Mouse (Mus musculus) limb, embryonic 12.5 days (tissue): ENCODE results near the gene Gm9117. TPM values are rescaled to one million over a fixed set of nuclear protein-coding genes. Genes with fewer than 3 reads are reported as not detected.
"Not testable (repeated sequence)": the region's sequence is repeated elsewhere in the genome, so short reads cannot be mapped to it uniquely, and the experiment has no call there.

ENCODE experiments used
- ATAC-seq: fragments of 200-750 bp; cut with Nextera tagmentation; 2 replicates; pipeline ENCODE4 v1.8.0; 2017; ENCODE audit warnings: low read depth, moderate TSS enrichment; ENCODE audit not compliant: insufficient number of reproducible peaks, insufficient read depth, low FRiP score, low TSS enrichment
- H3K27ac ChIP-seq: fragments of 300-500 bp; sonication (generic); 2 replicates; pipeline ENCODE4 v1.5.1; 2016; ENCODE audit warnings: mild to moderate bottlenecking, moderate library complexity
- H3K27me3 ChIP-seq: fragments of 300-500 bp; sonication (generic); 2 replicates; pipeline ENCODE4 v1.6.1; 2016; ENCODE audit warnings: mild to moderate bottlenecking, moderate library complexity
- H3K36me3 ChIP-seq: fragments of 300-500 bp; sonication (generic); 2 replicates; pipeline ENCODE4 v1.6.1; 2016; ENCODE audit warnings: mild to moderate bottlenecking, moderate library complexity
- H3K4me1 ChIP-seq: fragments of 300-500 bp; sonication (generic); replicated peaks from 2 replicates; pipeline ENCODE4 v1.6.1; 2016
- H3K4me2 ChIP-seq: fragments of 300-500 bp; sonication (generic); 2 replicates; pipeline ENCODE4 v1.6.1; 2016; ENCODE audit warnings: mild to moderate bottlenecking, moderate library complexity
- H3K4me3 ChIP-seq: fragments of 300-500 bp; sonication (generic); replicated peaks from 2 replicates; pipeline ENCODE4 v1.5.1; 2016; ENCODE audit warnings: mild to moderate bottlenecking
- H3K9ac ChIP-seq: fragments of 300-500 bp; sonication (generic); replicated peaks from 2 replicates; pipeline ENCODE4 v1.6.1; 2016; ENCODE audit warnings: mild to moderate bottlenecking, moderate library complexity
- H3K9me3 ChIP-seq: fragments of 300-500 bp; sonication (generic); 2 replicates; pipeline ENCODE4 v1.6.1; 2016; ENCODE audit warnings: mild to moderate bottlenecking, moderate library complexity
- WGBS: fragments of 180-500 bp; shearing (Covaris S2); methylation state at CpG from one replicate; pipeline ENCODE4 v1.1.7; 2016; 5-methylcytosine and 5-hydroxymethylcytosine counted together
- polyA plus RNA-seq: library from polyadenylated mRNA; unstranded; fragments of >200 nt; fragmentation: Nextera tagmentation; extraction: Ambion mirVana; gene quantifications from 2 replicates; pipeline ENCODE4 v1.2.1, GENCODE M21; 2016

Gm9117 gene
- not detected in 2 replicates for polyA plus RNA-seq

DNA sequence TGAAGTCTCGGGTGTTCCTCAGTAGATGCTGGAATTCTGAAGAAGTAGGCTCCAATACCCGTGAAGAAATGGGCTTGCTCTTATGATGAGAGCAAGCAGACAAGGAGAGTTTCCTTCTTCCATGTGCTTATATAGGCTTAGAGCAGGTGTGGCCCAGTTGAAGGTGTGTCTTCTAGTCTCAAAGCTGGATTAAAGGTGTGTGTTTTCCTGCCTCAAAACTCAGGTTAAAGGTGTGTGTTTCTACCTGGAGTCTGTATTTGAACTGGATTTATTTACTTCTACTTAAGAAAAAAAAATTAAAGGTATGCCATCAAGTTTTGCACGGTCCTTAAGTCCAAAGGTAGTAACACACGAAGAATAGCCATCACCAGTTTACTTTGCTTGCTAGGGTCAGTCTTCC is at the start of gene Gm9117:
TSS of gene Gm9117 (minus strand) at position 101 of the 400 bp plus-strand sequence.
- WGBS: 84% methylated on average over 4 of the region's 4 CpGs
- not testable (repeated sequence) for H3K4me3 ChIP-seq, H3K9me3 ChIP-seq, H3K4me1 ChIP-seq, H3K9ac ChIP-seq, ATAC-seq, H3K27ac ChIP-seq, H3K27me3 ChIP-seq, H3K4me2 ChIP-seq, H3K36me3 ChIP-seq

DNA sequence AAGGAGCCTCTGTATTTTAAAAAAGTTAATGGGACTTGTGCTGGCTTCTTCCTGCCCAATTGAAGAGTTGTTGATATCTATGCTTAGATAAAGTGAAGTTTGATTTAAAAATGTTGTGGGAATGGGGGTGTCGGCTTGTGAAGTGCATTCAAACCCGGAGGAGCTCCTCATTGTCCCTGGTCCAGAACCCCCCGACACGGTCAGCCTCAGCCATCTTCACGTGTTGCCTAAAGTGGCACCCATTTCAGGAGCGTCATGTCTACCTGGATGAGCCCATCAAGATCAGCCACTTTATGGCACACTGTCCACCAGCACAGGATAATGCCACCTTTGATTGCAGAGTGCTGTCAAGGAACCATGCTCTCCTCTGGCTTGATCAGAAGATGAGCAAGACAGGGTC is 25.6 kb upstream of the Gm9117 start:
- H3K27me3 ChIP-seq, H3K4me1 ChIP-seq, ATAC-seq, H3K36me3 ChIP-seq, H3K9ac ChIP-seq, H3K27ac ChIP-seq, H3K9me3 ChIP-seq, H3K4me2 ChIP-seq, H3K4me3 ChIP-seq: not testable (repeated sequence)
- WGBS: 92% methylated on average over 6 of the region's 6 CpGs

- not testable (repeated sequence) for H3K9ac ChIP-seq, H3K4me1 ChIP-seq, H3K27me3 ChIP-seq, H3K36me3 ChIP-seq, H3K9me3 ChIP-seq, H3K4me2 ChIP-seq, ATAC-seq, H3K27ac ChIP-seq, H3K4me3 ChIP-seq
- 73% methylated on average over 3 of the region's 4 CpGs for whole genome bisulfite sequencing
These were observed 17.9 kb upstream of the Gm9117 start, which contains the start of gene Tdpoz5 for GRCm38 (mm10) chr3:93961214-93961613. TSS of gene Tdpoz5 (minus strand) at chr3:93961314.

GRCm38 (mm10) chr3:93938386-93938785 is 5.0 kb downstream of the Gm9117 start:
- not testable (repeated sequence) for ATAC-seq, H3K4me2 ChIP-seq, H3K27me3 ChIP-seq, H3K4me3 ChIP-seq, H3K9me3 ChIP-seq, H3K9ac ChIP-seq, H3K4me1 ChIP-seq, H3K36me3 ChIP-seq, H3K27ac ChIP-seq
- no CpG with 5 or more reads among the region's 3 CpGs for WGBS

Other genes with a start within 250 kb of the Gm9117 start
- not detected in 2 replicates for gene Gm5773, start 170.5 kb downstream of the Gm9117 start, polyA plus RNA-seq
- gene Tdpoz4, start 147.1 kb downstream of the Gm9117 start, polyA plus RNA-seq: not detected in 2 replicates
- gene Tdpoz3, start 117.5 kb downstream of the Gm9117 start, polyA plus RNA-seq: not detected in 2 replicates
- gene Tdpoz5, start 17.8 kb upstream of the Gm9117 start, polyA plus RNA-seq: not detected in 2 replicates
- gene Gm9125, start 111.3 kb upstream of the Gm9117 start, polyA plus RNA-seq: not detected in 2 replicates
- gene Gm10697, start 129.1 kb upstream of the Gm9117 start, polyA plus RNA-seq: not detected in 2 replicates
- not detected in 2 replicates for gene Gm10696, start 234.7 kb upstream of the Gm9117 start, polyA plus RNA-seq